Mouse (Mus musculus): Measurements from ENCODE around the gene Prelid1. TPM values are rescaled to one million over a fixed set of nuclear protein-coding genes. Genes with fewer than 3 reads are reported as not detected.
A peak's percentile ranks its signal among the peaks of the same experiment; 100 is the strongest.

Prelid1 gene
- total and polyA plus RNA-seq, 3 experiments = 203 to 630 TPM; not detected in 1

GRCm38 (mm10) chr13:55361145-55361544, 40.8 kb downstream of the Prelid1 start:
- Histone ChIP-seq H3K27ac (ENCODE audit: control insufficient read depth, low read depth, low read length) (no peak overlapping the region), H3K4me3 (ENCODE audit: control insufficient read depth in 1 of 2, insufficient read depth in 1 of 2, low read depth in 2 of 2, low read length in 2 of 2) (peak overlapping the region; percentile 79 to 91), H3K79me2 (ENCODE audit: control insufficient read depth, insufficient read depth, low read length, poor library complexity) (peaks cover 55% of the 10 kb centered on the region), H3K27me3 (ENCODE audit: control insufficient read depth in 1 of 2, insufficient read depth in 2 of 2, low read length in 2 of 2) (no peaks in the 10 kb centered on the region), H3K36me3 (ENCODE audit: control insufficient read depth in 1 of 2, insufficient read depth in 2 of 2, low read length in 2 of 2) (peaks cover 8 to 29% of the 10 kb centered on the region in 2 experiments), H3K9ac (ENCODE audit: control insufficient read depth, low read depth, low read length, poor library complexity, severe bottlenecking) (peak overlapping the region; percentile 88), H3K4me1 (ENCODE audit: control insufficient read depth in 1 of 2, insufficient read depth in 2 of 2, low read length in 2 of 2) (peaks cover 10 to 28% of the 10 kb centered on the region in 2 experiments), H3K9me3 (replicated peaks; ENCODE audit: insufficient read depth, low read length) (no peaks in the 10 kb centered on the region)
- TF ChIP-seq ZC3H11A (IDR thresholded peaks at IDR 0.05; ENCODE audit: low read depth, low read length) = no peak
- no peak for TF ChIP-seq MEF2A (IDR thresholded peaks at IDR 0.05; ENCODE audit: extremely low read depth, insufficient replicate concordance, low read depth, low read length, poor library complexity, severe bottlenecking)
- TF ChIP-seq MYC (IDR thresholded peaks at IDR 0.05; ENCODE audit: low read depth, low read length) = no peak
- no peak for TF ChIP-seq EP300 (IDR thresholded peaks at IDR 0.05; ENCODE audit: low read depth in 1 of 2, low read length in 2 of 2)
- TF ChIP-seq GABPA (IDR thresholded peaks at IDR 0.05; ENCODE audit: low read depth, low read length) = no peak
- no peak for DNase-seq (ENCODE audit: low read depth, low spot score)

DNA sequence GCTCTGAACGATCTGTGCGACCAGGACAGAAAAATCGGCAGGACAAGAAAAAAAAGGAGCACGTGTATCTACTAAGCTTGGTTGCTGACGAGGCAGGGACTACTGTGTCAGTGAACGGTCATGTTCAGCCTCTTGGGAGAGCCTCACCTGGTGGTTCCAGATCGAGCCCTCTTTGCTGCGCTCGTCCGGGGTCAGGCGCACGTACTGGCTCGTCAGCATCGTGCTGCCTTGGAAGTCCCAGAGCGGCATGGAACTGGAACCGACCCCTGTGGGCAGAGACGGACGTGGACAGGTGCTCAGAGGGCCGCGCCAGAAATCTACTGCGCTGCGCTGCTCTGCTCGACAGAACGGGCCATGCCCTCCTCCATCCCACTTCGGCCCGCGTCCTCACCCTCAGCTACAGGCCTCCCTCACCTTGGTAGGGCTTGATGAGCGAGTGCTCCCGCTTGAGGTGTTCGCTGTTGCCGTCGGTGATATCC, 41.7 kb downstream of the Prelid1 start:
- DNase-seq (ENCODE audit: low read depth, low spot score) = no peak
- Histone ChIP-seq H3K4me3 (ENCODE audit: control insufficient read depth in 1 of 2, insufficient read depth in 1 of 2, low read depth in 2 of 2, low read length in 2 of 2) (peak overlapping the region; percentile 79 to 91), H3K4me1 (ENCODE audit: control insufficient read depth in 1 of 2, insufficient read depth in 2 of 2, low read length in 2 of 2) (peaks cover 10 to 30% of the 10 kb centered on the region in 2 experiments), H3K79me2 (ENCODE audit: control insufficient read depth, insufficient read depth, low read length, poor library complexity) (peaks cover 50% of the 10 kb centered on the region), H3K9ac (ENCODE audit: control insufficient read depth, low read depth, low read length, poor library complexity, severe bottlenecking) (peak overlapping the region; percentile 88), H3K27me3 (ENCODE audit: control insufficient read depth in 1 of 2, insufficient read depth in 2 of 2, low read length in 2 of 2) (no peaks in the 10 kb centered on the region), H3K27ac (ENCODE audit: control insufficient read depth, low read depth, low read length) (peak overlapping the region; percentile 94), H3K9me3 (replicated peaks; ENCODE audit: insufficient read depth, low read length) (no peaks in the 10 kb centered on the region), H3K36me3 (ENCODE audit: control insufficient read depth in 1 of 2, insufficient read depth in 2 of 2, low read length in 2 of 2) (peaks cover 8 to 29% of the 10 kb centered on the region in 2 experiments)
- TF ChIP-seq MXI1 (IDR thresholded peaks at IDR 0.05; ENCODE audit: low read depth, low read length) (peak; percentile 65; the same call in 1 of the 2 replicates), MYC (IDR thresholded peaks at IDR 0.05; ENCODE audit: low read depth, low read length) (peak; percentile 69; the same call in 1 of the 2 replicates), MAX (IDR thresholded peaks at IDR 0.05; ENCODE audit: low read length) (peak; percentile 75), CHD1 (IDR thresholded peaks at IDR 0.05; ENCODE audit: low read depth, low read length) (no peak; the same call in 1 of the 2 replicates)

- Histone ChIP-seq H3K9me3 (replicated peaks; ENCODE audit: insufficient read depth, low read length) (no peaks in the 10 kb centered on the region), H3K27me3 (ENCODE audit: control insufficient read depth in 1 of 2, insufficient read depth in 2 of 2, low read length in 2 of 2) (no peaks in the 10 kb centered on the region), H3K4me3 (ENCODE audit: control insufficient read depth in 1 of 2, insufficient read depth in 1 of 2, low read depth in 2 of 2, low read length in 2 of 2) (peak within 1 kb of the TSS; percentile 79 to 91), H3K27ac (ENCODE audit: control insufficient read depth, low read depth, low read length) (peak within 1 kb of the TSS; percentile 94), H3K36me3 (ENCODE audit: control insufficient read depth in 1 of 2, insufficient read depth in 2 of 2, low read length in 2 of 2) (peaks cover 6 to 29% of the 10 kb centered on the region in 2 experiments), H3K4me1 (ENCODE audit: control insufficient read depth in 1 of 2, insufficient read depth in 2 of 2, low read length in 2 of 2) (peaks cover 10 to 30% of the 10 kb centered on the region in 2 experiments), H3K79me2 (ENCODE audit: control insufficient read depth, insufficient read depth, low read length, poor library complexity) (peaks cover 48% of the 10 kb centered on the region), H3K9ac (ENCODE audit: control insufficient read depth, low read depth, low read length, poor library complexity, severe bottlenecking) (peak within 1 kb of the TSS; percentile 88)
- peak; percentile 99 for DNase-seq (ENCODE audit: low read depth, low spot score)
- TF ChIP-seq ZNF384 (IDR thresholded peaks at IDR 0.05; ENCODE audit: low read depth, low read length) (no peak), POLR2AphosphoS2 (IDR thresholded peaks at IDR 0.05; ENCODE audit: low read length) (peak; percentile 85), SIN3A (IDR thresholded peaks at IDR 0.05; ENCODE audit: low read length) (peak; percentile 75), MYB (IDR thresholded peaks at IDR 0.05; ENCODE audit: low read depth, low read length) (no peak), MAZ (IDR thresholded peaks at IDR 0.05; ENCODE audit: low read depth, low read length) (peak; percentile 42; the same call in 1 of the 2 replicates), GABPA (IDR thresholded peaks at IDR 0.05; ENCODE audit: low read depth, low read length) (no peak), CHD1 (IDR thresholded peaks at IDR 0.05; ENCODE audit: low read depth, low read length) (no peak), EP300 (IDR thresholded peaks at IDR 0.05; ENCODE audit: low read depth in 1 of 2, low read length in 2 of 2) (0 out of 4 replicates have a peak, but pooled peaks of 1 of the 2 experiments have one; percentile 4), SMC3 (IDR thresholded peaks at IDR 0.05; ENCODE audit: low read depth, low read length) (no peak), E2F4 (IDR thresholded peaks at IDR 0.05; ENCODE audit: borderline replicate concordance, low read depth, low read length) (0 out of 2 replicates have a peak, but pooled peaks have one; percentile 50), USF1 (IDR thresholded peaks at IDR 0.05; ENCODE audit: low read depth, low read length) (0 out of 2 replicates have a peak, but pooled peaks have one; percentile 37), MAFK (IDR thresholded peaks at IDR 0.05; ENCODE audit: borderline replicate concordance, low read depth, low read length) (no peak), TBP (IDR thresholded peaks at IDR 0.05; ENCODE audit: low read depth, low read length) (peak; percentile 38), ZC3H11A (IDR thresholded peaks at IDR 0.05; ENCODE audit: low read depth, low read length) (no peak), ETS1 (IDR thresholded peaks at IDR 0.05; ENCODE audit: low read depth, low read length) (no peak), ZMIZ1 (IDR thresholded peaks at IDR 0.05; ENCODE audit: low read depth, low read length) (peak; percentile 67; the same call in 1 of the 2 replicates), MYC (IDR thresholded peaks at IDR 0.05; ENCODE audit: low read depth, low read length) (peak; percentile 63; the same call in 1 of the 2 replicates), RCOR1 (IDR thresholded peaks at IDR 0.05; ENCODE audit: low read depth, low read length) (no peak), RAD21 (IDR thresholded peaks at IDR 0.05; ENCODE audit: low read depth, low read length) (no peak), ELF1 (IDR thresholded peaks at IDR 0.05; ENCODE audit: low read depth, low read length) (peak; percentile 97)
Observed at GRCm38 (mm10) chr13:55362453-55363060, 42.3 kb downstream of the Prelid1 start, which contains the start of gene Lman2. Gene Lman2, minus strand, starts transcription at chr13:55362783.

Measured in MEL (cell line).